Comparison of ENCODE assay signal across 20 mouse cellular contexts in the genomic region with DNA sequence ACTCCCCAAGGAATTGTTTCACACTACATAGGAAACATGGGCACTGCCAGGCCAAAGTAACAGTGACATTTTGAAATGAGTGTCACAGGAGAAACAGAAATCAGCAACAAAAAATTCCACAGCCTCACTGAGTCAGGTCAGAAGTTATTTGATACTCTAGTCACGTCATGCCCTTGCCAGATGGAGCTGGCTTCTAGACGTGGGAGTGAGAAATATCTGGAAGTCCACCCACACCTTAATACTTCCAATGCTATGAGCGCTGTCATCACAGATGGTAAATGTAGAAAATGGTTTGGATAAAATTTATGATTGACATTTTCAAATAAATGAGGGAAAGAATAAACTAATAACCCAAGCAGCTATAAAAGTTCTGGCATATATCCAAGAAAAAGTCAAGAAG.
A peak's percentile ranks its signal among the peaks of the same experiment; 100 is the strongest.
DNase-seq lines count a peak whose midpoint lies in the region; ATAC-seq lines count a peak whose summit lies in the region.
"Had no signal": no experiment of that assay in that cellular context is flagged by ENCODE, and none has a peak within 500 bp of the region (broad histone marks: within the 10 kb centered on the region; RNA-seq: fewer than 3 reads in every experiment).

No protein-coding gene starts in this region.

- H3K36me3 ChIP-seq in hindbrain, embryonic 16.5 days (ENCODE audit: control insufficient read depth, insufficient read depth, low read length), result no peaks in the 10 kb centered on the region
- no peaks in the 10 kb centered on the region for H3K36me3 ChIP-seq in hindbrain, embryonic 13.5 days
- H3K36me3 ChIP-seq: G1E; heart, embryonic 15.5 days; liver, embryonic 15.5 days had no signal

- peak; percentile 34; the same call in 1 of the 2 replicates for ATAC-seq in hindbrain, embryonic 16.5 days
- ATAC-seq in hindbrain, embryonic 13.5 days (ENCODE audit: low FRiP score), result no peak
- ATAC-seq: CD4-positive, CD25-positive, alpha-beta regulatory T cell, adult 4 months; intestine, embryonic 16.5 days; lung, postnatal 0 days had no signal

- no peaks in the 10 kb centered on the region for H3K9me3 ChIP-seq in hindbrain, embryonic 16.5 days (ENCODE audit: control insufficient read depth, low read length)
- no peaks in the 10 kb centered on the region for H3K9me3 ChIP-seq in hindbrain, embryonic 13.5 days
- H3K9me3 ChIP-seq: G1E; heart, embryonic 15.5 days; liver, embryonic 15.5 days had no signal

- H3K27me3 ChIP-seq in hindbrain, embryonic 16.5 days (replicated peaks; ENCODE audit: control insufficient read depth, insufficient read depth, low read length), result no peaks in the 10 kb centered on the region
- H3K27me3 ChIP-seq in hindbrain, embryonic 13.5 days, result no peaks in the 10 kb centered on the region
- H3K27me3 ChIP-seq: heart, embryonic 15.5 days; liver, embryonic 15.5 days had no signal

- H3K4me3 ChIP-seq in hindbrain, embryonic 16.5 days (ENCODE audit: low read length), result no peak overlapping the region
- H3K4me3 ChIP-seq in hindbrain, embryonic 13.5 days, result no peak overlapping the region
- H3K4me3 ChIP-seq: erythroblast, embryonic 14.5 days; gastrocnemius, adult 2 months; heart, embryonic 15.5 days; liver, embryonic 15.5 days had no signal

- no peak overlapping the region for H3K4me2 ChIP-seq in hindbrain, embryonic 16.5 days (ENCODE audit: low read length)
- H3K4me2 ChIP-seq in hindbrain, embryonic 13.5 days, result no peak overlapping the region
- H3K4me2 ChIP-seq: heart, embryonic 15.5 days; liver, embryonic 15.5 days had no signal

- 52% methylated on average over 3 of the region's 3 CpGs for WGBS in hindbrain, embryonic 16.5 days
- 62% methylated on average over 3 of the region's 3 CpGs for WGBS in hindbrain, embryonic 13.5 days

- no peak overlapping the region for H3K27ac ChIP-seq in hindbrain, embryonic 16.5 days (ENCODE audit: low read depth, low read length)
- H3K27ac ChIP-seq in hindbrain, embryonic 13.5 days, result no peak overlapping the region
- H3K27ac ChIP-seq: gastrocnemius, adult 2 months; heart, embryonic 15.5 days; kidney, postnatal 0 days; liver, embryonic 15.5 days had no signal

- DNase-seq in 3T3-L1 (ENCODE audit: low read depth, low spot score), result peak; percentile 2
- peak; percentile 66 for DNase-seq in brain, adult 2 months (ENCODE audit: low read depth, low spot score)
- DNase-seq in layer of hippocampus, adult 9-10 months (ENCODE audit: low spot score), result peak; percentile 59
- DNase-seq in kidney, adult 9 months, result no peak
- DNase-seq in thymus, postnatal 0 days (ENCODE audit: low spot score), result no peak
- DNase-seq: cerebellum, adult 18-20 months; gastrocnemius, adult 2 months; heart, adult 18-20 months; left cerebral cortex, postnatal 4 days; thymus, postnatal 36 days had no signal

- no peaks in the 10 kb centered on the region for H3K4me1 ChIP-seq in hindbrain, embryonic 16.5 days (ENCODE audit: control insufficient read depth, insufficient read depth, low read depth, low read length)
- H3K4me1 ChIP-seq in hindbrain, embryonic 13.5 days (replicated peaks), result no peaks in the 10 kb centered on the region
- H3K4me1 ChIP-seq: heart, embryonic 15.5 days; liver, embryonic 15.5 days had no signal

- H3K9ac ChIP-seq in hindbrain, embryonic 16.5 days (ENCODE audit: low read depth, low read length), result no peak overlapping the region
- no peak overlapping the region for H3K9ac ChIP-seq in hindbrain, embryonic 13.5 days
- H3K9ac ChIP-seq: heart, embryonic 15.5 days; liver, embryonic 15.5 days had no signal

Comparison
In these comparisons a context has a peak if more than half of its experiments do, and no peak if none do; other contexts are left out.
1. DNase-seq: peak in 3T3-L1 (single experiment), brain, adult 2 months (single experiment) and layer of hippocampus, adult 9-10 months (single experiment); none in kidney, adult 9 months (single experiment) and thymus, postnatal 0 days (single experiment).